Mouse (Mus musculus): ENCODE measurements around the gene Eya3.

DNA sequence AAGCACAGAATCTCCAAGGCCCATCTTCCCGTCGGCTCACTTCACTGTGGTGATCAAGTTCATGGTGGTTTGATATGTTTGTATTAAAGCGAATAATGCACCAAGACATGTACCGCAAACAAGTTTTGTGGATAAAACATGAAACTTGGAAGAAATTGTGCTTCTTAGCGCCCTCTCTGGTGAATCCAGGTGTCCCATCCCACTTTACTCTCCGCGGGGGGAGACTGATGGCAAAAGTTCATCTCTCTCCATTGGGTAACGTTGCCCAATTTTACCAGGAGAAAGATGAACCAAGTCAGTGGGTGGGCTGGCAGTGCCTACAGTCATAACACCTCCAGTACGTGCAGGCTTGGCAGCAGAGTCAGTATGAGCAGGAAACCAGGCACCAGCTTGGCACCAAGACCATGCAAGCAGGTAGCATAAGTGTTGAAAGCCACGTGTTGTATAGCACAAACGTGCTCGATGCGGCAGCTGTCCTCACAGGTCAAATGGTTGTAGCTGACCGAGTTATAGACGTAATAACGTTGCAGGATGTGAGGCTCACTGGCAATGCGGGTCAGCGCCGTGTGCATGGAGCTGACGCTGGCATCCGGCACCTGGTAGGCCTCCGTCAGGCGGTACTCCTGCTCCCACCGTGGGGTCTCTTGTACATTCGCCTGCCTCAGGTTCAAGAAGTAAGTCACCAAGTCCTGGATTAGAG lies 94.4 kb downstream of the Eya3 start:
- TF ChIP-seq CHD2 (IDR thresholded peaks at IDR 0.05; ENCODE audit: low read length) (no peak), CTCF (conservative IDR thresholded peaks at IDR 0.05 in 1 of 2, IDR thresholded peaks at IDR 0.05 in 1 of 2; ENCODE audit: low read depth in 2 of 2, low read length in 2 of 2) (no peak; a peak in 1 of 4 replicates), RAD21 (IDR thresholded peaks at IDR 0.05; ENCODE audit: low read depth, low read length) (no peak)
